Mouse (Mus musculus) erythroid progenitor cell, adult 5-6 weeks (primary cell): ENCODE data around the gene Bicc1. TPM values are rescaled to one million over a fixed set of nuclear protein-coding genes. Genes with fewer than 3 reads are reported as not detected.

Experiments
- ATAC-seq: replicated peaks from 2 replicates; pipeline ENCODE4 v1.8.0; 2016; ENCODE audit warnings: moderate number of reproducible peaks, mild to moderate bottlenecking, moderate TSS enrichment, inconsistent platforms; ENCODE audit not compliant: poor library complexity, low FRiP score, severe bottlenecking
- total RNA-seq, 2 experiments: library from RNA; stranded (forward) in 1 of 2; stranded (reverse) in 1 of 2; fragments of 150-400 nt in 1 of 2; fragments of 186-747, 209-891 nt in 1 of 2; gene quantifications; 2 replicates each; pipeline versions ENCODE4 v1.2.3 to v1.2.4; 2015 to 2017; ENCODE audit warnings: low replicate concordance in 2 of 2

Gene Bicc1
- total RNA-seq, 2 experiments from 2014 or later, result not detected

DNA sequence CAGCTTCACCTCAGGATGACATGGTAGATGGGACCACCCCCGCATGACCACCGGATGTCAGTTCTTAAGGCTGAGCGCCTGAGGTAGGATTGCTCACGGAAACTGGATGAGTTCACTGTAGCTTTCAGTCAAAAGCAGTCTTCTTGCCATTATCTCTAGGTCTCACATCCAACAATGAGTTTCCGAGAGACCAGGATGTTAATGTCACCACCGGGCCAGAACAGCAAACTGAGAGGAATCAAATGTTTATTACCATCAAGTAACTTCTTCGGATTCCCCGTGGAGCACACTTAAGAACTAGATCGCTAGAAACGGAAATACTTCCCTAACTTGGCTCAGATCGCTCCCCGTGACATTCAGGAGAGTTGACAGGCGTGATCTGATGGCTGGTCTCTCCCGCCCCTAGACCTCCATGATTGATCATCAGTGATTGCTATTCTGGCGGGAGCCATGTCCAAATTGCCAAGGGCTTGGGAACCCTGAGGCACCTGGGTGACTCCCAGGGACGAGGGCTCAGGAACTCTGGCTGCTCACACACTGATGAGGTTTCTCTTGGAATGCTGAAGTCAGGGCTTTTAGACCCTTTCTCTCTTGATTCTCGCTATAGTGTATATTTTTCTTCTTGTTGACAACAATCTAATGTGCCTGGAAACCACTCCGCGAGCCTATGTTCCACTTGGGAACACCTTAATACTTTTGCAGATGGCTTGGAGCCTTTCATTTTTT is 149.6 kb downstream of the Bicc1 start:
- no peak for ATAC-seq

- ATAC-seq, result no peak
These were observed 150.8 kb downstream of the Bicc1 start for GRCm38 (mm10) chr10:71008721-71009120.

DNA sequence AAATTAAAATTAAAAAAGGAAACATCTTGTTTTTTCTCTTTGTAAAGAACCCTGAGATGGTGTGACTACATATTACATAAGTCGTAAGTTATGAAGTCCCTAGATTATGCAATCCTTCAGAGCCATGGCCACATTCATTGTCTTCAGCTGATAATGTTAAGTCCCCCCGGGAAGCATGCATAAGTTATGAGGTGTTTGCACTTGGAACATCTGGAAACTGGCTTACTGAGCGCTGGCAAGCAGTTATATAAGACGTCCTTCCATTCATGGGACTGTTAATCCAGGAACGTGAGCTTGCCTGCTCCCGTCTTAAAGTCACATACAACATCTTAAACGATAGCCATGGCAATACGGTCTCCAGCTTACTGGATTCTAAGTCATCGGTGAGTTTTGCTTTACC is 151.5 kb downstream of the Bicc1 start:
- ATAC-seq, result no peak

GRCm38 (mm10) chr10:71007516-71007915 is 152.0 kb downstream of the Bicc1 start:
- no peak for ATAC-seq

DNA sequence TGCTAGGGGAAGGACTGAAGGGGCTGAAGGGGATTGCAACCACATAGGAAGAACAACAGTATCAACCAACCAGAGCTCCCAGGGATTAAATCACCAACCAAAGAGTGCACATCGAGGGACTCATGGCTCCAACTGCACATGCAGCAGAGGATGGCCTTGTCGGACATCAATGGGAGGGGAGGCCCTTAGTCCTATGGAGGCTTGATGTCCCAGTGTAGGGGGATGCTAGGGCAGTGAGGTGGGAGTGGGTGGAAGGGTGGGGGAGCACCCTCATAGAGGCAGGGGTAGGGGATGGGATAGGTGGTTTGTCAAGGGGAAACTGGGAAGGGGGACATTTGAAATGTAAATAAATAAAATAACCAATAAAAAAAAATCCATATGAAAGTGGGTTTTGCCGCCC is 152.5 kb downstream of the Bicc1 start:
- no peak for ATAC-seq

- ATAC-seq, result no peak
These were observed 156.6 kb downstream of the Bicc1 start for GRCm38 (mm10) chr10:71002871-71003270.

- ATAC-seq, result no peak
These were observed 157.3 kb downstream of the Bicc1 start for GRCm38 (mm10) chr10:71002186-71002585.

DNA sequence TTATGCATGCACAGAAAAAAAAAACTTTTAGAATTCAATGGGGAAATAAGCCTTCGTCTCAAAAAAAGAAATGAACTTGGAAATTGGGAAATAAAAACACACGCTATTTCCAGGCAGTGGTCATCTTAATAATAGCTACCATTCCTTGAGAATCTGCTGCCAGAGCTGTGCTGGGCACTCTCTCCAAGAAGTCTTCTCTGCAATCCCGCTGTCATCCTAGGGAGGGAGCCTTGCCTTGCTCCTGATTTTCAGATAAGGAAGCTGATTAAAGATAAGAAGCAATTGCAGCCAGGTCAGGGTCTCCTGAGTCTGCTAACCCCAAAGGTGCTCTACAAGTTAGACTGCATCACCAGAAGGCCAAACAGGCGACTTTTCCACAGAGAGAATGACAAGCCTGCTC is 161.4 kb downstream of the Bicc1 start:
- no peak for ATAC-seq

GRCm38 (mm10) chr10:70996051-70996450 is 163.4 kb downstream of the Bicc1 start:
- ATAC-seq, result no peak

GRCm38 (mm10) chr10:70994135-70994497 is 165.4 kb downstream of the Bicc1 start:
- ATAC-seq, result no peak

GRCm38 (mm10) chr10:70993497-70994134 is 165.9 kb downstream of the Bicc1 start:
- no peak for ATAC-seq

DNA sequence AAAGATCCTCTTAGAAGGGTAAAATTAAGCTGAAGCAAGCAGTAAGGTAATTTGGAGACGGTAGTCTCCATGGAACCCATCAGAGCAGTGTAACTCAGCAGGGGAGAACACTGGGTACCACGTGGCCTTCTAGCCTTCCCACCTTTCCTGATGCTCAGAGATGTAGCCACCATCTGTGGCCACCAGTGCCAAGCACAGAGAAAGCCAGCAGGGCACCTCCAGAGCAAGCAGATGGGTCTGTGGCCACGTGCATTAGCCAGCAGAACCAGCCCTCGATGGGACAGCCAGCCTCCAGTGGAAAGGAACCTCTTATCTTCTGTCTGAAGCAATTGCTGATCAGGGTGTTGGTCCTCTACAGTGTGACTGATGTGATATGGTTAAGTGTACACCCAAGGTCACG is 172.1 kb downstream of the Bicc1 start:
- ATAC-seq, result no peak

- ATAC-seq, result no peak
These were observed 176.3 kb downstream of the Bicc1 start for GRCm38 (mm10) chr10:70983036-70983670.

DNA sequence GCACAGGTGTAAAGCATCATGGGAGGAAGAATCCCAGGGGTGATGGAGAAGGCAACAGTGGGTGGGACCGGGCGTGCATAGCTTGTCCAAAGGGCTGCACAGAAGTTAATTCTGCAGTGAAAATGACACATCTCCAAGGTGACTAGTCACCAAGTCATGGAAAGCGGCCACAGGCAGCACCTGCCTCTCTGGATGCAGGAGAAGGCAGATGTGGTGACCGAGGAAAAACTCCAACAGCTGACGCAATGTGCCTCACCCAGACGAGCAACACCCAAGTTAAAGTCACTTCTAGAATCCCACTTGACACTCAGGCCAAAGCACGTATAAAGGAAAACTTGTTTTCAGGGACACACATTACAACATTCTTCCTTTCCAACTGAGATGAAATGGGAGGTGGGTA is 177.3 kb downstream of the Bicc1 start:
- no peak for ATAC-seq

- no peak for ATAC-seq
These were observed 179.8 kb downstream of the Bicc1 start for GRCm38 (mm10) chr10:70979657-70980056.

DNA sequence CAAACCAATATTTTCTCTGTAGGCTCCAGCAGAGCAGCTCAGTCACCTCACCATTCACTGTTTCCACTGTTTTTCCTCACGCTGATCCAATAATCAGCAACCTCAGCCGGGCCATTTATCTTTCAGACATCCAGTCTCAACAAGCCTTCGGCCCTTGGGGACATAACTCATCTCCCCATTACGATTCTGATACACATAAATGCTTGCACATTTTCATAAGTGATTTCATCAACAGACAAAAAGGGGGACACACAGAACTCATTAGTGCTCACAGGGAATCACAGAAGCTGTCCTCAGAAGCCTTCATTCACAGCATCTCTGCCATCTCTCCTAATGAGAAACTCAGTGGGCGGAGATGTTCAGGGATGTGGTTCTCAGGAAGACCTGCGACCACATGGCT is 182.4 kb downstream of the Bicc1 start:
- no peak for ATAC-seq

GRCm38 (mm10) chr10:70976633-70977032 is 182.9 kb downstream of the Bicc1 start:
- no peak for ATAC-seq

DNA sequence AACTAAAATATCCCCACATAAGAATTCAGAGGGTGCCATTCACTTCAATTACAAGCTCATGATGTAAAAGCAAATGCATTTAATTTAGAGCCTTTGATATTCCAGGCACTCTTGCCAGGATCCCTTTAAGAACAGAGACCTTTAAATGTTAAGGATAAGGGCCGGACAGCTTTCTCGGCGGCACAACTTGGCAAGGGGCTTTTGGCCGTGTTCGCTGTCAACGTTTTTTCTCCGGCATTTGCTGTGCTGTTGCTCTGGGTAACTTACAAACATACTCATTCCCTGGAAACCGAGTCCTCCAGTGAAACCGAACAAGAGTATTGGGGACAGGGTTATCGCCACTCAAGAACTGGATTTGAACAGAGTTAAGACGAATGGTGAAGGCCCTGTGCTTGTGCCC is 188.3 kb downstream of the Bicc1 start:
- ATAC-seq, result no peak

GRCm38 (mm10) chr10:70968848-70969683 is 190.4 kb downstream of the Bicc1 start:
- ATAC-seq, result no peak

DNA sequence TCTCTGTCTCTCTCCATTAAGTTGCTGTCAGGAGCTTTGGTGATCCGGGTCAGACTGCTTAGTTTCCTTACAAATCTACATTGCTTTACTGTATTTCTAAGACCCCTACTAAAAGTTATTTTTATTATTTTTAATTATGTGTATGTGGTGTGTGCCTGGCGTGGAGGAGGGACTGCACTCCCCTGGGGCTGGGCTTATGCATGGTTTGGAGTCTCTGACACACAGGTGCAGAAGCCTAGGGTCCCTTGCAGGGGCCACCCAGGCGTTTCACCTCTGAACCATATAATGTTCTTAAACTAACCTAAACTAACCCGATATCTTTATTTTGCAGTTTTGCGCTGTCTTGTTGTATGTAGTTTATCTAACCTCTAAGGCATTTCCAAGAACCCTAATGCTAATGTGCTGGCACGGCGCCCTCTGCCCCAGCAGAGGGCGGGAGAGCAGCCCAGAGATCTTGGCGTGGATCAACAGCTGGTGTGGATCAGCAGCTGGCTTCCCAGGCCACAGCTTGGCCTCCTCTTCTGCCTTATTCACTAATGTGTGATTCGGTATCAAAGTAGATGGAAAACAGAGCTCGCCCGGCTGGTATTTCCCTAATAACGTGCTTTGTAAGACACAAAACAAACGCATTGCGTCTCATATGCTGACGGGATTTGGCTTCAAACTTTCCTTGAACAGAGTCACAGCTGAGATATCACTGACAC is 192.7 kb downstream of the Bicc1 start:
- no peak for ATAC-seq
